Mouse (Mus musculus): ENCODE data around the gene Pgs1.

The Pgs1 gene

DNA sequence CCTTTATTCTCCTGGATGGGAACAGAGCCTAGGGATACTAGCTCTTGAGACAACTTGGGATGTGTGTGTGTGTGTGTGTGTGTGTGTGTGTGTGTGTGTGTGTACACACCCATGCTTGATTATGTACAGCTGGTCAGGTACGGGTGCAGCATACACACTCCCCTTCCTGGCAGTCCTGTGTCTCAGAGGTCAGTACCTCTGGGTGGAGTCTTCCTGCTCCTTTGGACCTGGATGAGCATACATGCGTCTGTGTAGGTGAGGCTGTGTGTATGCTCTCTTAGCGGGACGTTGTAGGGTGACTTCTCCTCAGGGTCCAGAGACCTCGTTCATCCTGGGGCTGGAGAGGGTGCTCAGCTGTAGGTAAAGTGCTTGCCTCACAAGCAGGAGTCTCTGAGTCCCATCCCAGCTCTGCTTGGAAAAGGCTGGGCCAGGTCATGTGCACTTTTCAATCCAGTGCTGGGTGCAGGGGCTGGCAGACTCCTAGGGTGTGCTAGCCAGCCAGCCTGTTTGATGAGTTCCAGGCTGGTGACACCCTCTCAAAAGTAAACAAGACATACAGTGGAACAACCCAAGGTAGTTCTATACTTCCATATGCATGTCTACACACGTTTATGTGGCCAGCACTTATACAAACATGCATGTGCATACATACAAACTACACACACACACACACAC, 13.3 kb downstream of the Pgs1 start:
- in situ Hi-C loops (cut with MboI; ENCODE audit: low sequenced_read_pairs): no loop called here

GRCm38 (mm10) chr11:118000083-118000482, 14.0 kb downstream of the Pgs1 start:
- in situ Hi-C loops (cut with MboI; ENCODE audit: low sequenced_read_pairs): no loop called here

DNA sequence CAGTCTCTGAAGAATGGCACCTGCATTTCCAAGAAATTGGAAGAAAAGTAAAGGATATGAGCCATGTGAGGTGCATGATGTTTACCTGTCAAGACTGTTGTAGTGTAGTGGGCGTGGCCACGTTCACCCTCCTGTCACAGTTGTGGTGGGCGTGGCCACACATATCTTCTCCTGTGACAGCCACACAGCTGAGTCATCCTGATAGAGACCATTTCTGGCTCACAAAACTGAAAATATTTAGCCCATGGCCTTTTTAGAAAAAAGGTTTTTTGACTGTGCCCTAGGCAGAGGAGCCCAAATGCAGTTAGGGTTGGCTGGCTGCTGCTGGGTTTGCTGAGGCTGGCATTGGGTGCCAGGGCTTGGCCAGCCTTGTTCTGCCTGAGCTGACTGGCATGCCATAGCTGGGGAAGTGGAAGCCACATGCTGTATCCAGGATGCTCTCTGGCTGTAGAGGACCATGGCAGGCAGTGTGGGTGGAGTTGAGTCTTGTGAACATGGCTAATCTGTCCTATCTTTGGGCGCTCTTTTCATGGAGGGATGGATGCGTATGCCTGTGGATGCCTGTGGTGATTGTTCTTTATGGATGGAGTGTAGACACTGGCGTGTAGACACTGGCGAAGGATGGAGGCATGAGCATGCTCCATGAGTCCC, 14.6 kb downstream of the Pgs1 start:
- in situ Hi-C loops (cut with MboI; ENCODE audit: low sequenced_read_pairs): no loop called here

DNA sequence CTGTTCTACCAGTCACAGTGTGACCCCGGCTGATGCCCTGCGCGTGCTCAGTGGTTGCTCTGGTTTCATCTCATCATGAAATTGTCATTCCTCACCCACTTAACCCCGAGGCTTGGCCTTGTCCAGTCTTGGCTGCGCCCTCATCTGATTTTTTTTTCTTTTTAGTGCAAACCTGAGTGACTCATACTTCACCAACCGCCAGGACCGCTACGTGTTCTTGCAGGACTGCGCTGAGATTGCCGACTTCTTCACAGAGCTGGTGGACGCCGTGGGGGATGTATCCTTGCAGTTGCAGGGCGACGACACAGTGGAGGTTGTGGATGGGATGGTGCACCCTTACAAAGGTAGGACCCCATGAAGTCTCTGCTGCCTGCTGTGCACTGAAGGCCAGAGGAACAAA, 17.1 kb downstream of the Pgs1 start:
- in situ Hi-C loops (cut with MboI; ENCODE audit: low sequenced_read_pairs): no loop called here

- in situ Hi-C loops (cut with MboI; ENCODE audit: low sequenced_read_pairs): no loop called here
Observed at GRCm38 (mm10) chr11:118003718-118004117, 17.6 kb downstream of the Pgs1 start.

DNA sequence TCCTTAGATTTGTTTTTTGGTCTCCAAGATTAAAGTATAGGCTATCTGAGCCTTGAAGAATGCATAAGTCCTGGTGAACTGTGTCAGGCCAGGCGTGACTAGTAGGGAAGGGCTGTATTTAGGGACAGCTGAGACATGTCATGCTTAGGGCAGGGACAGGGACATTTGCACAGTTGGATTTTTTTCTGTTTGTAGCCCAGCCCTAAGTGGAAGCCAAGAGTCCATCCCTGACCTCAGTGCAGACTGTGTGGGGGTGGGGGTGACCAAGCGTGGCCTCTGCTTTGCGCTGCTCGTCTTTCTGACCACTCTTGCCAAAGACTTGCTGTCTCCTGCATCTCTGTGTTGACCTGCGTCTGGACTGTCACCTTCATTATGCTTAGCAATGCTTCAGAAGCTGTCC, 18.1 kb downstream of the Pgs1 start:
- in situ Hi-C loops (cut with MboI; ENCODE audit: low sequenced_read_pairs): no loop called here

DNA sequence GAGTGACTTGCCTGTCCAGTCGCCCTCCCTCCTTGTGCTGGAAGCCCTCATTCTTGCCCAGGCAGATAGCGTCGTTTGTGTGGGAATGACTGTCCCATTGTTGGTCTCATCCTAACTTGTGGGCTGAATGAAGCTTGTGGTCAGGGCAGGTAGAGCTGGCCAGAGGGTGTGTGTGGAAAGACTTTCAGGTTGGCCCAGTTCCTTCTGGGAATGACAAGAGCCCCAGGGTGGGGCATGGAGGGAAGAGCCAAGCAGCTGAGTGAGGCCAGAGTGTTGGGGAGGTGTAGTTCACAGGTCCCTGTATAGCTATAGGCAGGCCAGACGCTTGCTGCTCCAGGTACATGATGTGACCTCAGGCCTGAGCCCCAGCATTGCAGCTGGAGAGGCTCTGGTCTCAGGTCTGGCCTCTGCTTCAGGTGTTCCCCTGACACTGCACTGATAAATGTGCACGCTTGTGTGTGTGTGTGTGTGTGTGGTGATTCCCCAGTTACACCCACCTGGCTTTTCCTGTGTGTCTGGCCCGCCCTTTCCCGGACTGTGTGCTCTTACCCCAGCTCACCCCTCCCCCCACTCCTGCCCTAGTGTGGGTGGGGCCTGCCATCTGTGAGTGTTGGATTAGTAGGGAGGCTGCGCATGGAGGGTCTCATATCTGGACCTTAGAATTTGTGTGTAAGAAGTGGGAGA, 21.5 kb downstream of the Pgs1 start:
- in situ Hi-C loops (cut with MboI; ENCODE audit: low sequenced_read_pairs): no loop called here

GRCm38 (mm10) chr11:118008144-118008805, 22.2 kb downstream of the Pgs1 start:
- in situ Hi-C loops (cut with MboI; ENCODE audit: low sequenced_read_pairs): no loop called here

DNA sequence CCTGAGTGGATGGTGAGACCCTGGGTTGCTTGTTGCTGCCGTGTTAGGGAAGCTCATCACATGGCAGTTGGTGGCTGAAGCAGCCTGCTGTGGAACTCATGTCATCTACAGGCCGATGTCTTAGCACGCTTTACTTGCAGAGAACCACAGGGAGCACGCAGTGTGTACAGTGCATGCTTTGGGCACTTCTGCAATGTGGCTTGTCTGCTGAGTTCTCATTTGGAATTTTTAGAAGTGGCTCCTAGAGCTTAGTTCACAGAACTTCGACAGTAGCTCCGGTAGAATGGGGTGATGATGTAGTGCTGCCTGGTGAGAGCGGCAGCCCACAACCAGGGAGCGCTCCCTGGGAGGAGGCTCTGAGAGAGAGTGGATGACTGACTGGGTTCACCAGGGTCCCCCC, 22.8 kb downstream of the Pgs1 start:
- in situ Hi-C loops (cut with MboI; ENCODE audit: low sequenced_read_pairs): no loop called here

DNA sequence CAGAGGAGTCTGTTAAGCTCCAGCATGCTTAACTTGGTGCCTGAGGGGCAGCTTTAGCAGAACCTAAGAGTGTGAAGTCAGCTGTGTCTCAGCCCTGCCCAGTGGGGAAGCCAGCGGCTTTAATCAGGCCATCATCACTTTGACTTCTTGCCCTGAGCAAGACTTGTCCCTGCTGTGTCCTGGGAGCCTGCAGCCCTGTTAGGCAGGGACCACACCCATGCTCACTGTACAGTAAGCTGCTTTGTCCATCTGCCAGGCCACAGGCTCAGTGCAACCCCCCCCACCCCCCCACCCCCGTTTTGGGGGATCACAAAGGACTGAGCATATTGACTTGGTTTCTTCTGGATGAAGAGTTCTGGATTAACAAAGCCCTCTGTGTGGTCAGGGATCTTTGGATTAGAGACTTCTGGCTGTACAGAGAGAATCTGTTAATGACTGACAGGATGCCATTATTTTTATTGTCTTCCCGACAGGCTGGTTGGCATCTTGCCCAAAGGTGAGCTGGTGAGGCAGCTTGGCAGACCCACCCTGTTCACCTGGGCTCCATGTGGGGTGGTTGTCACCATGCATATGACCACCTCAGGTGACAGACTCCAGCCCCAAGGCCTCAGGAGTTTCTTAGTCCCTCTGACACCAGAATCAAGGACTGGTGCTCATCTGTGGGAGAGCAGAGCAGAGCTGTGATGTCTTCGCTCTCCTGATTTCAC, 23.9 kb downstream of the Pgs1 start:
- in situ Hi-C loops (cut with MboI; ENCODE audit: low sequenced_read_pairs): no loop called here

GRCm38 (mm10) chr11:118012595-118012994, 26.5 kb downstream of the Pgs1 start:
- in situ Hi-C loops (cut with MboI; ENCODE audit: low sequenced_read_pairs): no loop called here

- in situ Hi-C loops (cut with MboI; ENCODE audit: low sequenced_read_pairs): no loop called here
Observed at GRCm38 (mm10) chr11:118013339-118013738, 27.2 kb downstream of the Pgs1 start.

- in situ Hi-C loops (cut with MboI; ENCODE audit: low sequenced_read_pairs): no loop called here
Observed at GRCm38 (mm10) chr11:118014391-118014995, 28.4 kb downstream of the Pgs1 start.

DNA sequence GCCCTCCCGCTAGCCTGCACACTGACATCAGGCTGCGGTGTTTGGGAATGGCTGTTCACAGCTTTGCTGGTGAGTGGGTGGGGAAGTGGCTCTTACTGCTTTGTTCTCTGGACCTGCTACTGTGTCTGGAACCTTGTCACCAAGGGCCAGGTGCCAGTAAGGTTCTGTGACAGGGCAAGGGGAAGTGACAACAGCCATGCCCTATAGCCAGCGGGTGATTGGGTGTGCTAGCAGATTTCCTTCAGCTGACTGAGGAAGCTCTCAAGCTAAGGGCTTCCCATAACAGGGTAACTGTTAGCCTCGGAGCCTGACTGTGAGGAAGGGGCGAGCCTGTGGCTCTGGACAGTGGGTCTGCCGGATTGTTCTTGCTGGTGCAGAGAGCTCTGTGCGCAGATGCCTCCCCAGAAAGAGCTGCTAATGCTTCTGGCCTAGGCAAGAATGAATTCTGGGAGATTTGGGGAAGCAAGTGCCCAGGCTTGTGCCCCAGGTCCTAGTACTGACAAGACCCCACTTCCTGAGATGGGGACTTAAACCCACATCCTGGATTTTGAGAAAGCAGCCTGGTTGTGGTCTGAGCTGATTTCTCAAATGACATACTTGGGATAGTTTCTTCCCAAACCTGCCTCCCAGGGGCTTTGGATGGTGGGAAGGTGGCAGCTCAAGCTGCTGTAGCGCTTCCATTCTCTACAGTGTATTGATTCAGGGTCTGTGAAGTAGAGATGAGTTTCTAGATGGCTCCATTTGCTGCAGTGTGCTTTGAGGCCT, 29.5 kb downstream of the Pgs1 start:
- in situ Hi-C loops (cut with MboI; ENCODE audit: low sequenced_read_pairs): no loop called here

GRCm38 (mm10) chr11:118018328-118018727, 32.2 kb downstream of the Pgs1 start:
- in situ Hi-C loops (cut with MboI; ENCODE audit: low sequenced_read_pairs): no loop called here

DNA sequence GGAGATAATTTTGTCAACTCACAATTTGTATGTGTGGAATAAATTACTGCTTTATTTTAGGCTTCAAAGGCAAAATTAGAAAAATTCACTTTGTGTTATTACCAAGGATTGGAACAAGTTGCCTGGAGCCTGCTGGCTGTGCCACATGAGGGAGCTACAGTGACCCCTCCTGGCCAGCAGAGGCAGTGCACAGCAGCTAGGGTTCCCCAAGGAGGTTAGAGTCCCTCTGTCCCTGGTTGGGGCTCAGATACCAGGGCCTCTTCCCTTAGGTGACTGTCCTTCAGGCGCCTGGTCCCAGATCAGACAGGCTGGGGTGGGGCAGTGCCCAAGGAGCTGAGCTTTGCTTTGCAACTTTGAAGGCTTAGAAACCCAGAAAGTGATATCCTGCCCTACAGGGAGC, 35.7 kb downstream of the Pgs1 start:
- in situ Hi-C loops (cut with MboI; ENCODE audit: low sequenced_read_pairs): no loop called here

DNA sequence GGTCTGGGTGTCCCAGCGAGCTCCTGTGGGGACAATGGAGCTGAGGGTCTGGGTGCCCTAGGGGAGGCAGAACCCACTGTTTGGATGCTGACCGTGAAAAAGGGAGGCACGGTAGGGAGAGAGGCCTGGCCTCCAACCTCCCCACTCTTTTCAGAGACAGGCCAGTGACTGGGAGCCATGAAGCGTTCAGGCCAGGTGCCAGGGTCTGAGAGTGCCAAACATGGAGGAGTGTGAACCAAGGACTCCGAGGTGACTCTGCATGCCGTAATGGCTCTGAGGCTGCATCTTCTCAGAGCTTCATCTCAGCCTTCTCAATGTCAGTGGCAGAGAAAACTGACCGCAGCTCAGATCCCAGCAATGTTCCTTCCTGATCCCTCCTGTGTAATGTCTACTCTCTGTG, 37.4 kb downstream of the Pgs1 start:
- in situ Hi-C loops (cut with MboI; ENCODE audit: low sequenced_read_pairs): no loop called here

- in situ Hi-C loops (cut with MboI; ENCODE audit: low sequenced_read_pairs): no loop called here
Observed at GRCm38 (mm10) chr11:118024111-118024510, 38.0 kb downstream of the Pgs1 start.

DNA sequence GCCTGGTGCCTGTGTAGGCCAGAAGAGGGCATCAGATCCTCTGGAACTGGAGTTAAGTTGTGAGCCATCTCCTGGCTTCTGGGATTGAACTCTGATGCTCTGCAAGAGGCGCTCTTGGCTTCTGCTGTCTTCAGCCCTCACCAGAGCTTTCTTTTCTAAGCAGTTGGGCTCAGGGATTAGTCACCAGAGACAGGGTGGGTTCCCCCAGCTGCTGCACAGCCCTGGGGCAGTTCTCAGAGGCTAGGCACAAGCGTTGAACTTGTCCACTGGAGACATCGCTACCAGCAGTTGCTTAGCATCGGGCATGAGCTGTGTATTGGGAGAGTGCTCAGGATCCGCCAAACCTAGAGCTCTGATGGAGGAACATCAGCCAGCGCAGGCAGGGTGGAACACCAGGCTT, 43.1 kb downstream of the Pgs1 start:
- in situ Hi-C loops (cut with MboI; ENCODE audit: low sequenced_read_pairs): no loop called here

- in situ Hi-C loops (cut with MboI; ENCODE audit: low sequenced_read_pairs): no loop called here
Observed at GRCm38 (mm10) chr11:118031134-118031533, 45.0 kb downstream of the Pgs1 start.

Data from CH12F3 (cell line).